Mouse (Mus musculus): ENCODE measurements around the gene Akna. TPM values are rescaled to one million over a fixed set of nuclear protein-coding genes. Genes with fewer than 3 reads are reported as not detected.

The Akna gene
- polyA plus RNA-seq, 1 experiment from 2014 or later = 24.6 TPM

DNA sequence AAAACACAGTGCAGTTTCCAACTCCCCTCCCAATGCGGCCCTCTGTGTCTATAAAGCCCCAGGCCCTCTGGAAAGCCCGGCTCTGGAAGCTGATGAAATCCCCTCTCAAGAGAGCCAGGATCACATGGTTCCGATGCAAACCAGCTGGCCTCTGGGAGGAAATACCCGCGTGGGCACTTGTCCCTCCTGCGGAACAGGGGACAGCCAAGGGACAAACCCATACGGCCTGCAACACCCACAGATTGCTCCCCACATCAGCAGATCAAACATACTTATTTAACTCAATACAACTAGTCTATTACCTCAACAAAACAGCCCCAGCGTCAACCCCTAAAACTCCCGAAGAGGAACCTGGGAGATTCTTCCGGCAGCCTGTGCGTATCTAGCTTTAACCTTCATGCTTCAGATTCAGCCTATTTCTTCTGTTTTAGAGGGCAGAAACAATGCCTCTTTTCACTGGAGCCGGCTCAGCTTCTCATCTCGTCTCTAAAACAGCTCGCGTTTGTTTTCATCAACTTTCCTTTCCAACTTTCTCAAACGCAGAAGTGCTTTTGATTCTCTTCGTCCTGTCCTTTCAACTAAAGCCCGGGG, 6.3 kb upstream of the Akna start:
- Histone ChIP-seq H3K9me3 (no peaks in the 10 kb centered on the region), H3K4me3 (replicated peaks) (peak overlapping the region; percentile 65), H3K27me3 (peaks cover 7% of the 10 kb centered on the region; the same call in 1 of the 2 replicates), H3K4me2 (peak overlapping the region; percentile 89), H3K9ac (peak overlapping the region; percentile 59), H3K27ac (peak overlapping the region; percentile 76), H3K36me3 (replicated peaks) (no peaks in the 10 kb centered on the region), H3K4me1 (peaks cover 40% of the 10 kb centered on the region)
- no peak for ATAC-seq (ENCODE audit: low FRiP score)
- WGBS = 2% methylated on average over 18 of the region's 18 CpGs

DNA sequence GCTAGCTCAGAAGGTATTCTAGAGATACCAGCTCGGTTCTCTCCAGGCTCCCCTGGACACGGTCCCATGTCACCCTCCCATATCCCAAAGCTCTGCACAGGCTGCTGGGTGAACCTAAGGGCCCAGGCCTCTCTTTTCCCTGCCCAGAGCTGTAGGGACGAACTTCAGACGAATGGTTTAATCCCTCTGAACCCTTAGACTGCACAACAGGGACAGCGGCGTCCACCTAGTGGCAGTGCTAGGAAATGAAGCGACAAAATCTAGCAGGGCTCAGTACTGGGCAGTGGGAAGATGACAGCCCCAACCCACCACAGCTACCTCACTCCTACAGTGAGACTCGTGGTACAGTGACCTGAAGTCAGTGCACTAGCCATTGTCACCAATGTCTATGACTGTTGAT, 5.5 kb upstream of the Akna start:
- Histone ChIP-seq H3K27ac (peak overlapping the region; percentile 64; the same call in 1 of the 2 replicates), H3K4me2 (peak overlapping the region; percentile 89), H3K4me3 (replicated peaks) (peak overlapping the region; percentile 65), H3K36me3 (replicated peaks) (no peaks in the 10 kb centered on the region), H3K9me3 (no peaks in the 10 kb centered on the region), H3K9ac (peak overlapping the region; percentile 38), H3K4me1 (peaks cover 47% of the 10 kb centered on the region), H3K27me3 (peaks cover 7% of the 10 kb centered on the region; the same call in 1 of the 2 replicates)
- 11% methylated on average over 8 of the region's 8 CpGs for whole genome bisulfite sequencing
- ATAC-seq (ENCODE audit: low FRiP score) = peak; percentile 61

DNA sequence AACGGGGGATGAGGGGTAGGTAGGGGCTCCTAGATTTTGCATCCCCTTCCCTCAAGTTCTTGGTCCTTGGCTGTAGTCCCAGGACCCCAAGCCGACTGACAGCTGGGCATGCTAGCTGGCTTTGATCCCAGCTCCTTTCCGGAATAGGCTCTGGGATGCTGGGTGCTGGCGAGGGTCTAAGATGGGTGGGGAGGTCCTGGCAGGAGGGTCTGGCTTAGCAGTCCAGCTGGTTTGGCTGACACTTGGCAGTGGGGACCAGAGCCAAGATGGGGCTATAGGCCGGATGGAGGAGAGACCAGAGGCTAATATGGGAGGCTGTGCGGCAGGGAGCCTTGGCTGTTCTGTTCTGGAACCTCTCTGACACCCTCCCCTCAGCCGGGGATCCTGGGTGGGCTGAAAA, 5.1 kb upstream of the Akna start:
- H3K36me3 ChIP-seq (replicated peaks) = no peaks in the 10 kb centered on the region
- H3K9ac ChIP-seq = peak overlapping the region; percentile 38
- no peak for ATAC-seq (ENCODE audit: low FRiP score)
- no peaks in the 10 kb centered on the region for H3K9me3 ChIP-seq
- peaks cover 7% of the 10 kb centered on the region; the same call in 1 of the 2 replicates for H3K27me3 ChIP-seq
- H3K4me3 ChIP-seq (replicated peaks) = peak overlapping the region; percentile 65
- 59% methylated on average over 7 of the region's 7 CpGs for WGBS
- H3K4me1 ChIP-seq = peaks cover 51% of the 10 kb centered on the region
- H3K27ac ChIP-seq = peak overlapping the region; percentile 64; the same call in 1 of the 2 replicates
- peak overlapping the region; percentile 89 for H3K4me2 ChIP-seq

DNA sequence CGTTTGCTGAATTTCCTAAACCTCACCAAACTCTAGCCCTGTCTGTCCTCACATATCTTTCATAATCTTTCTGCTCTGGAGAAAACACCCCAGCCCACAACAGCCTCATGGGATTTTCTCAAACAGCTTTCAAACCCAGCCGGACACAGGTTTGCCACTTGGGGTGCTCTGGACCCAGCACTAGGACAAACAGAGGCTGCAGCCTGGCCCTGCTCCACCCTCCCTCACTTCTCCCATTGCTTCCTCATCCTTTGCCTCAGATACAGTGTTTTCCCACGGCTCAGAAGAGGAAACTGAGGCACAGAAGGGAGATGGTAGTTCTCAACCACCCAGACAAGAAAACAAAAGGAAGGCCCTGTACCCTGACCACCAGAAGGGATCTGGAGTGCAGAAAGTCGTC, 2.5 kb upstream of the Akna start:
- H3K4me1 ChIP-seq = peaks cover 73% of the 10 kb centered on the region
- no peak for ATAC-seq (ENCODE audit: low FRiP score)
- H3K4me2 ChIP-seq = no peak overlapping the region
- H3K9me3 ChIP-seq = no peaks in the 10 kb centered on the region
- H3K9ac ChIP-seq = no peak overlapping the region
- no peaks in the 10 kb centered on the region for H3K27me3 ChIP-seq
- H3K27ac ChIP-seq = peak overlapping the region; percentile 92
- 56% methylated on average over 4 of the region's 4 CpGs for WGBS
- no peak overlapping the region for H3K4me3 ChIP-seq (replicated peaks)
- H3K36me3 ChIP-seq (replicated peaks) = no peaks in the 10 kb centered on the region

DNA sequence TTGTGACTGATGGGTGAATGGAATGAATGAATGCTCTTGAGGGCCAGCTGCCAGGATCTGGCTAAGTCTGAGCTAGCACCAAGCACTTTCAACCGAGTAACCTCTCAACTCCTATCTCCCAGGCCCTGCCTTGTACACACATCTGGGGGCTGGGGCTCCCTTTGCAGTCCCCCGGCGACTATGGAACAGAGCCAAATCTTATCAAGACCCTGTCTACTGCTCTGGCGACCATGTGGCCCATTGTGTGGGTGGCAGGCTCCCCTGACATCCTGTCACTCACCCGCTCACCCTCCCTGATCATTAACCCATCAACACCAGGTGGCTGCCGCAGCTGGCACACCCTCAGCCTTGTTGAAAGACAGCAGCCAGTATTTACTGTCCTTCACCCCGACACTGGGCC, 1.9 kb upstream of the Akna start:
- Histone ChIP-seq H3K27ac (peak overlapping the region; percentile 92), H3K27me3 (no peaks in the 10 kb centered on the region), H3K9me3 (no peaks in the 10 kb centered on the region), H3K36me3 (replicated peaks) (no peaks in the 10 kb centered on the region), H3K9ac (no peak overlapping the region; the same call in 1 of the 2 replicates), H3K4me1 (peaks cover 75% of the 10 kb centered on the region), H3K4me3 (replicated peaks) (no peak overlapping the region), H3K4me2 (no peak overlapping the region; the same call in 1 of the 2 replicates)
- ATAC-seq (ENCODE audit: low FRiP score) = peak; percentile 30
- WGBS = 28% methylated on average over 7 of the region's 7 CpGs

DNA sequence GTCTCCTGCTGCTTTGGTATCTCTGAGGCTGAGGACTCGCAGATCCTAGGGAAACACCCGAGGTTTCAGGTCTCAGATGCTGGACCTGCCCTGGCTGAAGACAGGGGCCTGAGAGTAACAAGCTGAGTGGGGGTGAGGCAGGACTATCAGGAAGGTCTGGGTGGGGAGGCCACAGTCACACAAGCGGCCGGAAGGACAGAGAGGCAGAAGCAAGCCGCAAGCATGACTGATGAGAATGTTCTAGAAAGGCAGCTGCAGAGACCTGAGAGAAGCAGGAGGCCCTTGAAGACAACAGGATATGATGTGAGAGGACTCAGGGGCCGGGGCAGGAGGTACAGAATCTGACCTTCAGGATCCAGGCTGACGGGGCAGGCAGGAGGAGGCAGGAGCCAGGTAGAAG, 1.1 kb upstream of the Akna start:
- Histone ChIP-seq H3K4me3 (replicated peaks) (no peak overlapping the region), H3K4me2 (peak overlapping the region; percentile 49; the same call in 1 of the 2 replicates), H3K9me3 (no peaks in the 10 kb centered on the region), H3K9ac (no peak overlapping the region), H3K4me1 (peaks cover 77% of the 10 kb centered on the region), H3K36me3 (replicated peaks) (no peaks in the 10 kb centered on the region), H3K27me3 (no peaks in the 10 kb centered on the region), H3K27ac (peak overlapping the region; percentile 92)
- 82% methylated on average over 7 of the region's 7 CpGs for WGBS
- no peak for ATAC-seq (ENCODE audit: low FRiP score)

DNA sequence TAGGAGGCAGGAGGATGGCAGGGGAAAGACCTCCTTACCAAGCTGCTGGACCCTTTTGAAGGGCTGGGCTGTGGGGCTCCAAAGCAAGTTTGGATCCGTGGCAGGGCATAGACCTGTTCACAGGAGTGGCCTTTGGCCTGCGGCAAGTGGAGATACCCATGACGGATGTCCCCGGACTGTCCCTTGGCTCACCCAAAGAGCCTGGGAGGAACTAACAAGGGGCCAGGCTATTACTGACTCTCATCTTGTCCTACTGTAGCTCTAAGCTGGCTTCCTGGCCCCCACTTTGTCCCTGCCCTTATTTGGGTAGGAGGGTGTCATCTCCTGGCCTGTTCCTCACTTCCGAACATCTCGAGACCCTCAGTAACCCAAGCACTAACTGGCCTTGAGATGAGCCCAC, 596 bp downstream of the Akna start:
- H3K27me3 ChIP-seq = no peaks in the 10 kb centered on the region
- H3K4me1 ChIP-seq = peaks cover 64% of the 10 kb centered on the region
- peak overlapping the region; percentile 49 for H3K4me2 ChIP-seq
- H3K9me3 ChIP-seq = no peaks in the 10 kb centered on the region
- ATAC-seq (ENCODE audit: low FRiP score) = peak; percentile 1; the same call in 1 of the 2 replicates
- peak overlapping the region; percentile 27 for H3K4me3 ChIP-seq (replicated peaks)
- H3K27ac ChIP-seq = peak overlapping the region; percentile 92
- WGBS = 73% methylated on average over 6 of the region's 6 CpGs
- peaks cover 5% of the 10 kb centered on the region for H3K36me3 ChIP-seq (replicated peaks)
- peak overlapping the region; percentile 50 for H3K9ac ChIP-seq

DNA sequence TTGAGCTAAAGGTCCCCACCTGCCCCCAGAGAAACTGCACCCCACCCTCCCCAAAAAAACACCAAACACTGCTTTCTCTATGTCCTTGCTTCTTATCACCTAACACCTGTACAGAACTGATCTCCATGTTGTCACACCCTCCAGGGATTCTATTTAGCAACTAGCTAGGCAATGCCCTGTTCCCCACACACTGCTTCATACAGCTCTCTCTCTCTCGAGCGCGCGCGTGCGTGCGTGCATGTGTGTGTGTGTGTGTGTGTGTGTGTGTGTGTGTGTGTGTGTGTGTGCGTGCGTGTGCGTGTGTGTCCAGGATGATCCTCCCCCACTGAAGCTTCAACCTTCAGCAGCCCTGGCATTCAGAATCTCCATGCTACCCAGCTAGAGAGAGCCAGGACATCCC, 1.1 kb downstream of the Akna start:
- Histone ChIP-seq H3K9me3 (no peaks in the 10 kb centered on the region), H3K27ac (peak overlapping the region; percentile 92; the same call in 1 of the 2 replicates), H3K9ac (peak overlapping the region; percentile 50; the same call in 1 of the 2 replicates), H3K27me3 (no peaks in the 10 kb centered on the region), H3K4me2 (peak overlapping the region; percentile 49), H3K4me3 (replicated peaks) (peak overlapping the region; percentile 27), H3K36me3 (replicated peaks) (peaks cover 10% of the 10 kb centered on the region), H3K4me1 (peaks cover 64% of the 10 kb centered on the region)
- WGBS = 92% methylated on average over 8 of the region's 10 CpGs
- ATAC-seq (ENCODE audit: low FRiP score) = no peak

DNA sequence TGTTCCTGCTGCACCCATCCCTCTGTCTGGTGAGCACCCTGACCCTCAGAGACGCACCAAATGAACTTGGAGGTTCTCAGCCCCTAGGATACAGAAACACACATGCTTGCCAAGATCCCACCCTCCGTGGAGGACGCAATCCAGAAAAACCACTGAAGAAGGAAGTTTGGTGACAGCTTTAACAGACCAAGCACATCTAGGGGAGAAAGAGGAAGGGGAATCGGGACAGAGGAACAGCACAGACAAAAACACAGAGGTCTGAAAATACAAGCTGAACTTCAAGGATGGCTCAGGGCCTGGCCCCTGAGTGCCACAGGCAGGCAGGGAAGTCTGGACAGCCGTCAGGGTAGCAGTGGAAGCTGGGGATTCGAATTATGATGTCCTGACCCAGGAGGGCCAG, 1.5 kb downstream of the Akna start:
- 87% methylated on average over 6 of the region's 6 CpGs for WGBS
- H3K36me3 ChIP-seq (replicated peaks) = peaks cover 12% of the 10 kb centered on the region
- 0 out of 2 replicates have a peak overlapping the region, but pooled peaks have one; percentile 27 for H3K4me3 ChIP-seq (replicated peaks)
- H3K27ac ChIP-seq = 0 out of 2 replicates have a peak overlapping the region, but pooled peaks have one; percentile 31
- peaks cover 64% of the 10 kb centered on the region for H3K4me1 ChIP-seq
- H3K9ac ChIP-seq = 0 out of 2 replicates have a peak overlapping the region, but pooled peaks have one; percentile 50
- no peak for ATAC-seq (ENCODE audit: low FRiP score)
- H3K27me3 ChIP-seq = no peaks in the 10 kb centered on the region
- H3K4me2 ChIP-seq = peak overlapping the region; percentile 49
- H3K9me3 ChIP-seq = no peaks in the 10 kb centered on the region

DNA sequence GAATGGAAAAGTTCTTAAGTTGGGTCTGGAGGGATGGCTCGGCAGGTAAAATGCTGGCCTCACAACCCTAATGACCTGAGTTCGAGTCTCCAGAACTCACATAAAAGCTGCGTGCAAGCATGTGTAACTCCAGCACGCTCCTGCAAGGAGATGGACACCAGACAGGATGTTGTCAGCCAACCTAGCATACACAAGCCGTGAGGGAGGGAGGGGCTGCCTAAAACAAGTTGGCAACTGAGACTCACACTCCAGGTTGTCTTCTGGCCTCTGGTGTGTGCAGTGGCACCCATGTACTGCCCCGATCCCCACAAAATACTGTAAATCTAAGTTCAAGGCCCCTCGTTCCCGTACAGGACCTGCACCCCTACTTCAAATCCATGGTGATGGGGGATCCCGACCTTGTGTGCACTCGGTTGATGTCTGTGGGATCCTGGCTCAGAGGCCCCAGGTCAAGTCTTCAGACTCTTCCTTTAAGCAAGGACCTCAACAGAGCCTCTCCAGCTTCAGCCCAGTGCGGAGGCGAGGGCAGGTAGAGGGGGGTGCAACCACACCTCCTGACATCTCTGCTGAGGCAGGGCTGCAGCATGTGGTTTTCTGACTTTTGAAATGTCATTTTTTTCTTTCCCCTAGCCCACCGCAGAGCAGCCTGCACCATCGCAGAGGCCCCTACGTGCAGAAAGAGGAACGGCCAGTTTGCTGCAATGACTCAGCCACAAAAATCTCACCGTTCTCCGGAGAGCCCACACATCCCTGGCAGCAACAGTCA, 2.4 kb downstream of the Akna start:
- H3K36me3 ChIP-seq (replicated peaks) = peaks cover 21% of the 10 kb centered on the region
- ATAC-seq (ENCODE audit: low FRiP score) = no peak
- H3K9me3 ChIP-seq = no peaks in the 10 kb centered on the region
- H3K4me2 ChIP-seq = no peak overlapping the region; the same call in 1 of the 2 replicates
- H3K4me1 ChIP-seq = peaks cover 62% of the 10 kb centered on the region
- H3K27ac ChIP-seq = no peak overlapping the region
- H3K9ac ChIP-seq = no peak overlapping the region
- H3K27me3 ChIP-seq = no peaks in the 10 kb centered on the region
- WGBS = 92% methylated on average over 18 of the region's 18 CpGs
- H3K4me3 ChIP-seq (replicated peaks) = no peak overlapping the region

DNA sequence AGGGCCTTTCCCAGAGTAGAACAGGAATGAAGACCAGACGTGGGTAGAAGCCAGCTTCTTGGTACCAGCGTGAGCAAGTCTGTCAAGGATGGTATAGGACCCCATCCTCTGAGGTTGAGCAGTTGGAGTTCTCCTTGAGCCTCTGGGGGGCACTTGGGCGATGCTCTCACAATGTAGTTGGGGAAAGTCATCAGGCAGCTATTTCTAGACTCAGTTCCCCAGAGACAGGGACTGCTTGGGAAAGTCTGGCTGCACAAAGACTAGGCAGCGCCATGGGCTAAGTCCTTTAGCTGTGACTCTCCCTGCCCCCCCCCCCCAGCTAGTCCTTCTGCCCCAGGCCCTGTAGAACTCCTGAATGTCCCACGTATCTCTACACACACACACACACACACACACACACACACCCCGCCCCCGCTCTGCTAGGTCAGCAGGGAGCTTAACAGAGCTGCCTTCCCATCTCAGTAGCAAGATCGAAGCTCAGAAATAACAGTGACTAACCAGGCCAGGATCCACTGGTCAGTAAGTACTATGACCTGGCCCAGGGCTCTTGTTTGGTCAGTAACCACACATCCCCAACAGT, 3.4 kb downstream of the Akna start:
- ATAC-seq (ENCODE audit: low FRiP score) = no peak
- Histone ChIP-seq H3K9ac (no peak overlapping the region), H3K4me2 (peak overlapping the region; percentile 8; the same call in 1 of the 2 replicates), H3K36me3 (replicated peaks) (peaks cover 31% of the 10 kb centered on the region), H3K4me1 (peaks cover 52% of the 10 kb centered on the region), H3K4me3 (replicated peaks) (no peak overlapping the region), H3K27ac (no peak overlapping the region), H3K9me3 (no peaks in the 10 kb centered on the region), H3K27me3 (no peaks in the 10 kb centered on the region)
- 66% methylated on average over 8 of the region's 8 CpGs for WGBS
